Mouse (Mus musculus) CH12.LX (cell line): ENCODE results near the gene Tgm2.

Experiments
- BHLHE40 ChIP-seq: IDR thresholded peaks from 2 replicates; pipeline ENCODE4 v1.6.1; 2011; ENCODE audit warnings: mild to moderate bottlenecking, low read depth, low read length, improper control_type of control experiment
- GABPA ChIP-seq: IDR thresholded peaks from 2 replicates; pipeline ENCODE4 v1.6.1; 2012; ENCODE audit warnings: low read depth, low read length, improper control_type of control experiment, inconsistent platforms; ENCODE audit not compliant: insufficient replicate concordance
- KAT2A ChIP-seq: IDR thresholded peaks from 2 replicates; pipeline ENCODE4 v1.6.1; 2012; ENCODE audit warnings: low read length, improper control_type of control experiment, inconsistent platforms; ENCODE audit not compliant: insufficient replicate concordance
- MAX ChIP-seq: IDR thresholded peaks from 2 replicates; pipeline ENCODE4 v1.6.1; 2011; ENCODE audit warnings: low read length, improper control_type of control experiment
- NELFE ChIP-seq: IDR thresholded peaks from 2 replicates; pipeline ENCODE4 v1.6.1; 2011; ENCODE audit warnings: low read depth, low read length, improper control_type of control experiment
- POLR2A ChIP-seq: IDR thresholded peaks from 2 replicates; pipeline ENCODE4 v1.6.1; 2011; ENCODE audit warnings: low read depth, mild to moderate bottlenecking, improper control_type of control experiment, low read length
- SMC3 ChIP-seq: IDR thresholded peaks from 2 replicates; pipeline ENCODE4 v1.6.1; 2011; ENCODE audit warnings: low read depth, low read length, improper control_type of control experiment

- TF ChIP-seq MAX = no peak
- TF ChIP-seq GABPA = no peak
- TF ChIP-seq NELFE = no peak
- TF ChIP-seq POLR2A = no peak
- TF ChIP-seq SMC3 = no peak
- TF ChIP-seq KAT2A = no peak
- no peak for TF ChIP-seq BHLHE40
Measured at GRCm38 (mm10) chr2:158174958-158175357, 28.7 kb upstream of the Tgm2 start.
